Mouse (Mus musculus) kidney, embryonic 15.5 days (tissue): ENCODE results near the gene Git2. TPM values are rescaled to one million over a fixed set of nuclear protein-coding genes. Genes with fewer than 3 reads are reported as not detected.
A peak's percentile ranks its signal among the peaks of the same experiment; 100 is the strongest.

Experiments used
- ATAC-seq: fragments of 200-750 bp; cut with Nextera tagmentation; replicated peaks from 2 replicates; pipeline ENCODE4 v1.8.0; 2017; ENCODE audit warnings: moderate TSS enrichment; ENCODE audit not compliant: low FRiP score
- H3K27ac ChIP-seq: fragments of 300-500 bp; sonication (generic); 2 replicates; pipeline ENCODE4 v1.5.1; 2015; ENCODE audit warnings: mild to moderate bottlenecking, inconsistent platforms
- H3K27me3 ChIP-seq: fragments of 300-500 bp; sonication (generic); 2 replicates; pipeline ENCODE4 v1.6.1; 2015; ENCODE audit warnings: inconsistent platforms
- H3K36me3 ChIP-seq: fragments of 300-500 bp; sonication (generic); 2 replicates; pipeline ENCODE4 v1.6.1; 2015; ENCODE audit warnings: inconsistent platforms
- H3K4me1 ChIP-seq: fragments of 300-500 bp; sonication (generic); 2 replicates; pipeline ENCODE4 v1.6.1; 2015; ENCODE audit warnings: inconsistent platforms
- H3K4me2 ChIP-seq: fragments of 300-500 bp; sonication (generic); 2 replicates; pipeline ENCODE4 v1.6.1; 2015; ENCODE audit warnings: moderate library complexity, mild to moderate bottlenecking, inconsistent platforms
- H3K4me3 ChIP-seq: fragments of 300-500 bp; sonication (generic); replicated peaks from 2 replicates; pipeline ENCODE4 v1.5.1; 2015; ENCODE audit warnings: mild to moderate bottlenecking, inconsistent platforms
- H3K9ac ChIP-seq: fragments of 300-500 bp; sonication (generic); 2 replicates; pipeline ENCODE4 v1.6.1; 2015; ENCODE audit warnings: mild to moderate bottlenecking, inconsistent platforms
- H3K9me3 ChIP-seq: fragments of 300-500 bp; sonication (generic); replicated peaks from 2 replicates; pipeline ENCODE4 v1.6.1; 2016; ENCODE audit warnings: inconsistent platforms
- WGBS: fragments of 180-500 bp; shearing (Covaris S2); methylation state at CpG from one replicate; pipeline ENCODE4 v1.1.7; 2015; ENCODE audit warnings: mixed read lengths; 5-methylcytosine and 5-hydroxymethylcytosine counted together
- polyA plus RNA-seq: library from polyadenylated mRNA; unstranded; fragments of >200 nt; fragmentation: Nextera tagmentation; extraction: Ambion mirVana; gene quantifications from 2 replicates; pipeline ENCODE4 v1.2.1, GENCODE M21; 2015

Git2 gene
- polyA plus RNA-seq, 1 experiment from 2014 or later, result 45.5 TPM

DNA sequence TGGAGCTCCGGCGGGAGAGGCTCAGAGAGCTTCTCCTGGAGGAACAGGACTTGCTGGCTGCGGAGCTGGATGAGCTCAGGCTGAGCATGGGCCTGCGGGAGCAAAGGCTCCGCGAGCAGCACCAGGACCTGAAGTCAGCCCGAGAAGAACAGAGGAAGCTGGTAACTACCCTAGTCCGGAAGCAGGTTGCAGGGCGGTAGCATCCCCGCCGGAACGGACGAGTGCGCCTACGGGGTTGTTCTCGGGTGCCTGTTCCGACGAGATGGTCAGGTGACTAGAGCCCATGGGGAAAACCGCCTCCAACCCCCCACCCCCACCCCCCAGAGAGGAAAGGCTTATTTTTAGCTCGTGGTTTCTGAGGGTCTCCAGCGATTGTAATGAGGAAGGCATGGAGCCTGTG is 66.0 kb downstream of the Git2 start:
- H3K27me3 ChIP-seq, result no peaks in the 10 kb centered on the region
- H3K9me3 ChIP-seq, result no peaks in the 10 kb centered on the region
- peaks cover 50% of the 10 kb centered on the region for H3K36me3 ChIP-seq
- no peak for ATAC-seq
- H3K9ac ChIP-seq, result no peak overlapping the region
- H3K4me1 ChIP-seq, result peaks cover 8% of the 10 kb centered on the region
- 90% methylated on average over 21 of the region's 21 CpGs for WGBS
- no peak overlapping the region for H3K4me2 ChIP-seq
- H3K27ac ChIP-seq, result no peak overlapping the region
- no peak overlapping the region for H3K4me3 ChIP-seq

DNA sequence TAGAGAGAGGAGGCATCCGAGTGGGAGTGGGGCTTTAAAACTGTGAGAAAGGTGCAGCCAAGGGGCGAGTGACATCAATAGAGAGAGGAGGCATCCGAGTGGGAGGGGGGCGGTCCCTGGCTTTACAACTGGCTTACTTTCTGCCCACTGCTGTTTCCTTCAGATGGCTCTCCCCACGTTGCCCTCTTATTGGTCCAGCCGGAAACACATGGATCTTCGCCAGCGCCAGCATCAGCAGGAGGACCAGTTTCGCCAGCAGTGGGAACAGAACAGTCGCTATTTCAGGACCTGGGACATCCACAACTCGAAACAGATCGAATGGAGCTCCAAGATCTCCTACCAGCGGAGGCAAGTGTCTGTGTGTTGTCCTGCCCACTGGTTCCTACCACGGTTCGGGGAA is 66.8 kb downstream of the Git2 start:
- H3K36me3 ChIP-seq, result peaks cover 42% of the 10 kb centered on the region
- H3K27me3 ChIP-seq, result no peaks in the 10 kb centered on the region
- H3K9ac ChIP-seq, result peak overlapping the region; percentile 86
- no peaks in the 10 kb centered on the region for H3K9me3 ChIP-seq
- H3K27ac ChIP-seq, result no peak overlapping the region
- peaks cover 8% of the 10 kb centered on the region for H3K4me1 ChIP-seq
- H3K4me3 ChIP-seq, result peak overlapping the region; percentile 82
- peak overlapping the region; percentile 75 for H3K4me2 ChIP-seq
- WGBS, result 48% methylated on average over 15 of the region's 15 CpGs
- ATAC-seq, result no peak

DNA sequence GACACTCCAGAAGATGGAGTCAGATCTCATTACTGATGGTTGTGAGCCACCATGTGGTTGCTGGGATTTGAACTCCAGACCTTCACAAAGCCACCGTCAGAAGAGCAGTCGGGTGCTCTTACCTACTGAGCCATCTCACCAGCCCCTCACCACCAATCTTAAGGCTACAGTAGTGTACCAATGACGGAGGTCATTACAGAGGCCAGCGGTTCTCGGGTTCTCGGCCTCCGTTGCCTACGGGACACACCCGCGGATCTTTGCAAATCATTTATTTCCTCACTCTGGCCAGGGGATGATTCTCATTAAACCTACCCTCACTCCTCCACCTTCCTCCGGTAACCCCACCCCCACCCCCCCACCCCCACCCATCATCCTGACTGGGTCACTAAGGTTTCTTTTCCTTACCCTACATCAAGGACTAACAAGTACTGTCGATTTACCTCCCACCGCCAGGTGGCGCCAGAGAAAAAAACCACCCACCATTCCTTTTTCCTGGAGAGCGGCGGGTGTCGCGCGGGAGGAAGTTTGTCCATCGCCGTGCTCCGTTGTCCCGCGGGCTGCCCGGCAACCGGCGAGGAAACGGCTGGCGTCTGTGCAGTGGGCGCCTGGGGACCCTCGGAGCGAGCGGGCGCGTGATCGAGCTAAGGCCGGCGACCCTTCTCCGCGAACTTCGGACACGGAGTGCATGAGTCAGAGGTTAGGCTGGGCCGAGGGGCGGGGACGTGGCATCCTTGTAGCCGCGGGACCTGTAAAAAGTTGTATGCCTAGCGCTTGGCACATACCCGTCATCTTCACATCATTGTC is 67.8 kb downstream of the Git2 start, which contains the start of gene Tchp:
Tchp (plus strand) TSS at position 496 of the 804 bp plus-strand sequence.
- H3K9me3 ChIP-seq, result no peaks in the 10 kb centered on the region
- H3K4me3 ChIP-seq, result peak within 1 kb of the TSS; percentile 82
- peak; percentile 76 for ATAC-seq
- no peaks in the 10 kb centered on the region for H3K27me3 ChIP-seq
- peaks cover 8% of the 10 kb centered on the region for H3K4me1 ChIP-seq
- WGBS, result 2% methylated on average over 49 of the region's 49 CpGs
- peak within 1 kb of the TSS; percentile 86 for H3K9ac ChIP-seq
- peak within 1 kb of the TSS; percentile 75 for H3K4me2 ChIP-seq
- H3K36me3 ChIP-seq, result peaks cover 32% of the 10 kb centered on the region
- H3K27ac ChIP-seq, result no peak within 1 kb of the TSS

GRCm38 (mm10) chr5:114702403-114703392 is 72.6 kb downstream of the Git2 start:
- Histone ChIP-seq H3K4me2 (no peak overlapping the region), H3K9ac (no peak overlapping the region), H3K27ac (no peak overlapping the region), H3K4me3 (no peak overlapping the region), H3K4me1 (no peaks in the 10 kb centered on the region; the same call in 1 of the 2 replicates), H3K27me3 (no peaks in the 10 kb centered on the region), H3K9me3 (no peaks in the 10 kb centered on the region), H3K36me3 (no peaks in the 10 kb centered on the region)
- ATAC-seq, result peak; percentile 74
- 61% methylated on average over 14 of the region's 14 CpGs for WGBS

DNA sequence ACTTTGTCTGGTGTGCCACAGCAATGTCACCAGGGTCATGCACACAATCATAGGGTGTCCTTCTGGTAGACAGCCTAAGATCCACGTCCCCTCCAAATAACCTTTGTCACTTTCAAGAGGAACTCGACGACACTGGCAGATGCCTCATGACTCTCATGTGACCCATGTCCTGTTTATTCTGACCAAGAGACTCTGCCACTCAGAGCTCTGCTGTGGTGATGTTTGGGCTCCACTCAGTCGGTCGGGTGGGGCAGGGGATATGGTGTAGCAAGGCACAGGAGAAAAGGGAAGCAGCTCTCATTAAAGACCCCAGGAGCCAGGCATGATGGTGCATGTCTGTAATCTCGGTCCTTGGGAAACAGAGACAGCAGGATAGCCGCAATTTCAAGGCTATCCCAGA is 76.3 kb downstream of the Git2 start:
- H3K9me3 ChIP-seq, result no peaks in the 10 kb centered on the region
- no peaks in the 10 kb centered on the region; the same call in 1 of the 2 replicates for H3K4me1 ChIP-seq
- no peaks in the 10 kb centered on the region for H3K27me3 ChIP-seq
- no peak overlapping the region for H3K9ac ChIP-seq
- ATAC-seq, result no peak
- WGBS, result 59% methylated on average over 7 of the region's 7 CpGs
- no peaks in the 10 kb centered on the region for H3K36me3 ChIP-seq
- no peak overlapping the region for H3K27ac ChIP-seq
- no peak overlapping the region for H3K4me2 ChIP-seq
- no peak overlapping the region for H3K4me3 ChIP-seq

GRCm38 (mm10) chr5:114698044-114698746 is 77.1 kb downstream of the Git2 start:
- Histone ChIP-seq H3K9me3 (no peaks in the 10 kb centered on the region), H3K4me3 (no peak overlapping the region), H3K9ac (no peak overlapping the region), H3K4me1 (no peaks in the 10 kb centered on the region; the same call in 1 of the 2 replicates), H3K4me2 (no peak overlapping the region), H3K27me3 (no peaks in the 10 kb centered on the region), H3K27ac (no peak overlapping the region), H3K36me3 (no peaks in the 10 kb centered on the region)
- WGBS, result 88% methylated on average over 19 of the region's 19 CpGs
- no peak for ATAC-seq

- no peak overlapping the region for H3K4me3 ChIP-seq
- H3K9me3 ChIP-seq, result no peaks in the 10 kb centered on the region
- no peak for ATAC-seq
- H3K27me3 ChIP-seq, result no peaks in the 10 kb centered on the region
- 83% methylated on average over 17 of the region's 17 CpGs for WGBS
- no peaks in the 10 kb centered on the region for H3K36me3 ChIP-seq
- no peak overlapping the region for H3K9ac ChIP-seq
- H3K4me1 ChIP-seq, result no peaks in the 10 kb centered on the region
- no peak overlapping the region for H3K27ac ChIP-seq
- no peak overlapping the region for H3K4me2 ChIP-seq
These were observed 78.4 kb downstream of the Git2 start for GRCm38 (mm10) chr5:114696939-114697338.

DNA sequence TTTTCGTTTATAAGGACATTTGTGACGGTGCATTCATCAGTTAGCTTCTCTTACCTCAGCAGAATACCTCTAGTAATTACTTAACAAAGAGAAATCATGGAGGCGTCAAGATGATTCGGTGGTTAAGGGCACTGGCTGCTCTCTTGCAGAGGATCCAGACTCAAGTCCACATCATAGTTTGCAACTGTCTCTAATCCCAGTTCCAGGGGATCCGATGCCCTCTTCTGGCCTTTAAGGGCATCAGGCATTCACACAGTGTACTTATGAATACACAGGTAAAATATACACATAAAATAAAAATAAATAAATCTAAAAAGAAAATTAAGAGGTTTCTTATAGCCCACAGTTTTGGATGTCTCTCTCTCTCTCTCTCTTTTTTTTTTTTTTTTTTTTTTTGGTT is 79.5 kb downstream of the Git2 start:
- 60% methylated on average over 5 of the region's 5 CpGs for WGBS
- no peak overlapping the region for H3K4me2 ChIP-seq

DNA sequence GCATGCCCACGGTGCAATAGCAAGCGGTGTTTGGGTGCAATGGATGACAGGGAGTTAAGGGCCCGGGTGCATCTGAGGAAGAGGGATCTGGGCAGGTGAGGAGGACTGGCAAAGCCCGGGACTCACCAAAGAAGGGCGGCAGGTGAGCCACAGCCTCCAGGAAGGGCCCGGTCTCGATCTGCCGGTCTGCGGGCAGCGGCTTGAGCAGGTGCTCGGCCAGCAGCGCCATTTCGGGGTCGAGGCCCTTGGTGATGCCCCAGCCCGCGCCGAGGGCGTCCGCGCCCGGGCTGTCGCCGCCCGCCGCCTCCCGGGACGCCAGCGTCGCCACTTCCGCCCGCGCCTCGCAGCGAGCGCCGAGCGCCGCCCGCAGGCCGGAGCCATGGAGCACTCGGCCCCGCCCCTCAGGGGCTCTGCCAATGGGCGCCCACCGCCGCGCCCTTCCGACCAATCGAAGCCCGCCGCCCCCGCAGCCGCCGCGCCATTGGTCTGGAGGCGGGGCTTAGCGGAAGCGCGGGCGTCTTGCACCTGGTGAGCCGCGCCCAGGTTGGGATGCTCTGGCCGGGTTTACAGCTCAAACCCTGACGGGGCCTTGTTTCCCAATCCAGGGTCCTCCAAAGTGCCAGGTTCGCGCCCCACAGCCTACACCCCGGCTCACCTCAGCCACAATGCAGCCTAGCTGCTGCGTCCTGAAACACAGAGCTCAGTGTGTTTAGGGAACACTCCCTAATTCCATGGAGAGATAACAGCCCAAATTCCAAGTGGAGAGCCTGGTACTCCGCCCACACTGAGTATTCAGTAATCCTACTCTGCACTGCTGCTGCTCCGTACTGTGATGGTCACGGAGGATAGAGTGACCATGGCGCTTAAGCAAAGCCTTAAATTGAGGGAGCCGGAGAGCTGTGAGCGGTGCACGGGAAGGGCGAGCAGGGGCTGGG is 84.4 kb downstream of the Git2 start, which contains the start of gene Gltp:
Gltp (minus strand) TSS at position 352 of the 935 bp plus-strand sequence.
- peaks cover 34% of the 10 kb centered on the region for H3K4me1 ChIP-seq
- 6% methylated on average over 66 of the region's 75 CpGs for WGBS
- H3K27me3 ChIP-seq, result no peaks in the 10 kb centered on the region
- H3K4me2 ChIP-seq, result peak within 1 kb of the TSS; percentile 96
- peak within 1 kb of the TSS; percentile 72 for H3K4me3 ChIP-seq
- H3K9ac ChIP-seq, result peak within 1 kb of the TSS; percentile 71
- peak; percentile 95 for ATAC-seq
- H3K27ac ChIP-seq, result 0 out of 2 replicates have a peak within 1 kb of the TSS, but pooled peaks have one; percentile 15
- no peaks in the 10 kb centered on the region for H3K9me3 ChIP-seq
- no peaks in the 10 kb centered on the region for H3K36me3 ChIP-seq

More for the DNA sequence above, 79.5 kb downstream of the Git2 start:
- Histone ChIP-seq H3K27ac (no peak overlapping the region), H3K9ac (no peak overlapping the region), H3K36me3 (no peaks in the 10 kb centered on the region), H3K4me3 (no peak overlapping the region), H3K9me3 (no peaks in the 10 kb centered on the region), H3K27me3 (no peaks in the 10 kb centered on the region), H3K4me1 (peaks cover 5% of the 10 kb centered on the region)
- ATAC-seq, result no peak

DNA sequence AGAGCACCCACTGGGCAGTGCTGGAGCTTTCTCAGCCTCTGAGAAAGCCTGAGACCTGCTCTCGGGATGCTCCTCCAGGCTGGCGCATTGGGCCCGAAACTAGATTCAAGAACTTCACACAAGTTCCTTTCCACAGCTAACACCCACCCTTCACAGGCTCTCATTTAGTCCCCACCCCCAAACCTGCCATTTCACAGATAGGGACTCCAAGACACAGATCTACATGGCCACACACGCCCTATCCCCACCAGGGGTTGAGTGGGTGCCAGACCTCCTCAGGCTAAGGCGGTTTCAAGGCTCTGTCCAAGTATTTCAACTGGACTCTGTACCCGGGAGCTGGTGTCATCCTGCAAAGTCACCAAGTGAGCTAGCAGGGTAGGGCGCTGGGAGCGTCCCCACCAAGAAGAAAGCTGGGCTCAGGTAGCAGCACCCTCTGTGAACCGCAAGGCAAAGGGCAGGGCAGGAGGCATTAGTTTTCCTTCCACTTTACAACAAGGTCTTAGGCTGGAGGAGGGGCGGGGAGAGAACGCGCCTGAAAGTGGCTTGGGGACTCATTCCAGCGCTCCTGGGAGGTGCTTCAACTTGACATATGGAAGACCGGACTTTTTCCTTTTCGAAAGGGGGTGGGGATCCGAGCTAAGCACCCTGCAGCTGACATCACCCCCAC is 85.5 kb downstream of the Git2 start:
- no peaks in the 10 kb centered on the region for H3K27me3 ChIP-seq
- H3K36me3 ChIP-seq, result no peaks in the 10 kb centered on the region
- H3K4me1 ChIP-seq, result peaks cover 40% of the 10 kb centered on the region
- peak overlapping the region; percentile 96 for H3K4me2 ChIP-seq
- no peak for ATAC-seq
- WGBS, result 17% methylated on average over 16 of the region's 16 CpGs
- H3K9me3 ChIP-seq, result no peaks in the 10 kb centered on the region
- peak overlapping the region; percentile 72 for H3K4me3 ChIP-seq
- H3K9ac ChIP-seq, result peak overlapping the region; percentile 71
- H3K27ac ChIP-seq, result 0 out of 2 replicates have a peak overlapping the region, but pooled peaks have one; percentile 6
